Mouse (Mus musculus): ENCODE measurements around the gene Kptn.

DNA sequence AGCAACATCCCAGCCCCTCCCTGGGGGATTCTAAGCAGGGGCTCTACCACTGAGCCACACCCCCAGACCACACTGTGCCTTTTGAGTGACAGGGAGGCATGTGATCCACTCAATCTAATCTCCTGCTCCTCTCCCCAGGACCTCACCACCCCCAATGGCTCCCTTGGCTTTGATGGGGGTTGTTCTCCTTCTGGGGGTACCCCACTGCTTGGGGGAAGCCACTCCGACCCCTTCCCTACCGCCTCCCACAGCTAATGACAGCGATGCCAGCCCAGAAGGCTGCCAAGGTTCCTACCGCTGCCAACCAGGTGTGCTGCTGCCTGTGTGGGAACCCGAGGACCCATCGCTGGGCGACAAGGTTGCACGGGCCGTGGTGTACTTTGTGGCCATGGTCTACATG, 14.0 kb downstream of the Kptn start:
- TF ChIP-seq CTCF (IDR thresholded peaks at IDR 0.05; ENCODE audit: extremely low read depth, insufficient read depth, insufficient read length, insufficient replicate concordance), result no peak
- TF ChIP-seq POLR2A (IDR thresholded peaks at IDR 0.05; ENCODE audit: low read depth, low read length), result no peak

All from spleen, adult 2 months (tissue).